Mouse (Mus musculus): ENCODE results near the gene C1ql1. TPM values are rescaled to one million over a fixed set of nuclear protein-coding genes. Genes with fewer than 3 reads are reported as not detected.

Gene C1ql1
- polyA plus RNA-seq, 1 experiment, result not detected

- Histone ChIP-seq H3K4me1 (ENCODE audit: control insufficient read depth, insufficient read depth, insufficient read length, low read length) (no peaks in the 10 kb centered on the region), H3K4me3 (ENCODE audit: insufficient read depth, low read depth, low read length) (no peak overlapping the region), H3K27ac (replicated peaks; ENCODE audit: low read depth, low read length) (no peak overlapping the region)
These were observed 5.3 kb downstream of the C1ql1 start for GRCm38 (mm10) chr11:102941236-102941635.

- H3K4me1 ChIP-seq (ENCODE audit: control insufficient read depth, insufficient read depth, insufficient read length, low read length), result no peaks in the 10 kb centered on the region
These were observed 7.3 kb downstream of the C1ql1 start for GRCm38 (mm10) chr11:102939024-102939675.

GRCm38 (mm10) chr11:102937529-102938182 lies 8.8 kb downstream of the C1ql1 start:
- Histone ChIP-seq H3K27ac (replicated peaks; ENCODE audit: low read depth, low read length) (no peak overlapping the region), H3K4me3 (ENCODE audit: insufficient read depth, low read depth, low read length) (no peak overlapping the region), H3K4me1 (ENCODE audit: control insufficient read depth, insufficient read depth, insufficient read length, low read length) (no peaks in the 10 kb centered on the region)

More at GRCm38 (mm10) chr11:102939024-102939675, 7.3 kb downstream of the C1ql1 start:
- Histone ChIP-seq H3K4me3 (ENCODE audit: insufficient read depth, low read depth, low read length) (no peak overlapping the region), H3K27ac (replicated peaks; ENCODE audit: low read depth, low read length) (no peak overlapping the region)

- Histone ChIP-seq H3K4me1 (ENCODE audit: control insufficient read depth, insufficient read depth, insufficient read length, low read length) (no peaks in the 10 kb centered on the region), H3K27ac (replicated peaks; ENCODE audit: low read depth, low read length) (no peak overlapping the region), H3K4me3 (ENCODE audit: insufficient read depth, low read depth, low read length) (no peak overlapping the region)
These were observed 10.2 kb downstream of the C1ql1 start for GRCm38 (mm10) chr11:102936272-102936671.

GRCm38 (mm10) chr11:102930672-102931071 lies 15.8 kb downstream of the C1ql1 start:
- Histone ChIP-seq H3K4me1 (ENCODE audit: control insufficient read depth, insufficient read depth, insufficient read length, low read length) (no peaks in the 10 kb centered on the region), H3K27ac (replicated peaks; ENCODE audit: low read depth, low read length) (no peak overlapping the region)

GRCm38 (mm10) chr11:102925351-102925717 lies 21.2 kb downstream of the C1ql1 start:
- Histone ChIP-seq H3K4me1 (ENCODE audit: control insufficient read depth, insufficient read depth, insufficient read length, low read length) (no peaks in the 10 kb centered on the region), H3K4me3 (ENCODE audit: insufficient read depth, low read depth, low read length) (peak overlapping the region; percentile 70), H3K27ac (replicated peaks; ENCODE audit: low read depth, low read length) (no peak overlapping the region)

More at GRCm38 (mm10) chr11:102930672-102931071, 15.8 kb downstream of the C1ql1 start:
- H3K4me3 ChIP-seq (ENCODE audit: insufficient read depth, low read depth, low read length), result no peak overlapping the region

GRCm38 (mm10) chr11:102924557-102925350 lies 21.7 kb downstream of the C1ql1 start, which contains the start of gene Kif18b:
Gene Kif18b, minus strand, starts transcription at chr11:102925124.
- H3K4me1 ChIP-seq (ENCODE audit: control insufficient read depth, insufficient read depth, insufficient read length, low read length), result no peaks in the 10 kb centered on the region
- peak within 1 kb of the TSS; percentile 80 for H3K4me3 ChIP-seq (ENCODE audit: insufficient read depth, low read depth, low read length)
- no peak within 1 kb of the TSS for H3K27ac ChIP-seq (replicated peaks; ENCODE audit: low read depth, low read length)

GRCm38 (mm10) chr11:102921491-102921890 lies 25.0 kb downstream of the C1ql1 start:
- Histone ChIP-seq H3K4me3 (ENCODE audit: insufficient read depth, low read depth, low read length) (no peak overlapping the region), H3K27ac (replicated peaks; ENCODE audit: low read depth, low read length) (no peak overlapping the region), H3K4me1 (ENCODE audit: control insufficient read depth, insufficient read depth, insufficient read length, low read length) (no peaks in the 10 kb centered on the region)

- no peak overlapping the region for H3K27ac ChIP-seq (replicated peaks; ENCODE audit: low read depth, low read length)
- H3K4me1 ChIP-seq (ENCODE audit: control insufficient read depth, insufficient read depth, insufficient read length, low read length), result no peaks in the 10 kb centered on the region
- no peak overlapping the region for H3K4me3 ChIP-seq (ENCODE audit: insufficient read depth, low read depth, low read length)
These were observed 28.4 kb downstream of the C1ql1 start for GRCm38 (mm10) chr11:102918077-102918476.

- no peak overlapping the region for H3K27ac ChIP-seq (replicated peaks; ENCODE audit: low read depth, low read length)
- H3K4me3 ChIP-seq (ENCODE audit: insufficient read depth, low read depth, low read length), result no peak overlapping the region
- no peaks in the 10 kb centered on the region for H3K4me1 ChIP-seq (ENCODE audit: control insufficient read depth, insufficient read depth, insufficient read length, low read length)
These were observed 31.1 kb downstream of the C1ql1 start for GRCm38 (mm10) chr11:102915380-102915779.

GRCm38 (mm10) chr11:102911376-102911775 lies 35.1 kb downstream of the C1ql1 start:
- Histone ChIP-seq H3K27ac (replicated peaks; ENCODE audit: low read depth, low read length) (no peak overlapping the region), H3K4me3 (ENCODE audit: insufficient read depth, low read depth, low read length) (no peak overlapping the region), H3K4me1 (ENCODE audit: control insufficient read depth, insufficient read depth, insufficient read length, low read length) (no peaks in the 10 kb centered on the region)

GRCm38 (mm10) chr11:102903654-102904053 lies 42.8 kb downstream of the C1ql1 start:
- Histone ChIP-seq H3K4me3 (ENCODE audit: insufficient read depth, low read depth, low read length) (no peak overlapping the region), H3K4me1 (ENCODE audit: control insufficient read depth, insufficient read depth, insufficient read length, low read length) (no peaks in the 10 kb centered on the region), H3K27ac (replicated peaks; ENCODE audit: low read depth, low read length) (no peak overlapping the region)

- H3K27ac ChIP-seq (replicated peaks; ENCODE audit: low read depth, low read length), result no peak overlapping the region
These were observed 44.4 kb downstream of the C1ql1 start for GRCm38 (mm10) chr11:102902107-102902506.

GRCm38 (mm10) chr11:102901199-102901598 lies 45.3 kb downstream of the C1ql1 start:
- no peaks in the 10 kb centered on the region for H3K4me1 ChIP-seq (ENCODE audit: control insufficient read depth, insufficient read depth, insufficient read length, low read length)
- no peak overlapping the region for H3K4me3 ChIP-seq (ENCODE audit: insufficient read depth, low read depth, low read length)
- no peak overlapping the region for H3K27ac ChIP-seq (replicated peaks; ENCODE audit: low read depth, low read length)

More at GRCm38 (mm10) chr11:102902107-102902506, 44.4 kb downstream of the C1ql1 start:
- Histone ChIP-seq H3K4me3 (ENCODE audit: insufficient read depth, low read depth, low read length) (no peak overlapping the region), H3K4me1 (ENCODE audit: control insufficient read depth, insufficient read depth, insufficient read length, low read length) (no peaks in the 10 kb centered on the region)

GRCm38 (mm10) chr11:102900763-102901162 lies 45.7 kb downstream of the C1ql1 start, which contains the start of gene Gfap:
Gene Gfap, minus strand, starts transcription at chr11:102900912.
- H3K4me3 ChIP-seq (ENCODE audit: insufficient read depth, low read depth, low read length), result no peak within 1 kb of the TSS
- no peak within 1 kb of the TSS for H3K27ac ChIP-seq (replicated peaks; ENCODE audit: low read depth, low read length)
- no peaks in the 10 kb centered on the region for H3K4me1 ChIP-seq (ENCODE audit: control insufficient read depth, insufficient read depth, insufficient read length, low read length)
